Mouse (Mus musculus): ENCODE measurements around the gene Pygl. TPM values are rescaled to one million over a fixed set of nuclear protein-coding genes. Genes with fewer than 3 reads are reported as not detected.

Gene Pygl
- polyA plus RNA-seq, 1 experiment = 4.8 TPM

- H3K4me1 ChIP-seq (ENCODE audit: control insufficient read depth, insufficient read depth, low read length) = no peaks in the 10 kb centered on the region
- TF ChIP-seq POLR2A (IDR thresholded peaks at IDR 0.05; ENCODE audit: insufficient read depth, low read length) (no peak), CTCF (IDR thresholded peaks at IDR 0.05; ENCODE audit: low read depth, low read length) (no peak), EP300 (IDR thresholded peaks at IDR 0.05; ENCODE audit: insufficient read depth, low read depth, low read length) (no peak)
- H3K36me3 ChIP-seq (ENCODE audit: control insufficient read depth, insufficient read depth, low read length, poor library complexity, severe bottlenecking) = no peaks in the 10 kb centered on the region
- peaks cover 5% of the 10 kb centered on the region; the same call in 1 of the 2 replicates for H3K9me3 ChIP-seq (replicated peaks; ENCODE audit: control insufficient read depth, insufficient read depth, low read length, poor library complexity, severe bottlenecking)
- H3K9ac ChIP-seq (ENCODE audit: low read depth, poor library complexity, severe bottlenecking) = no peak overlapping the region
- H3K4me3 ChIP-seq (ENCODE audit: low read depth, low read length) = no peak overlapping the region
- H3K27me3 ChIP-seq (ENCODE audit: control insufficient read depth, insufficient read depth, low read length, poor library complexity, severe bottlenecking) = no peaks in the 10 kb centered on the region
- no peak overlapping the region for H3K27ac ChIP-seq (ENCODE audit: insufficient read depth, low read length)
Observed at GRCm38 (mm10) chr12:70233637-70234315, 2.5 kb upstream of the Pygl start.

GRCm38 (mm10) chr12:70232020-70232544 lies 794 bp upstream of the Pygl start:
- H3K4me1 ChIP-seq (ENCODE audit: control insufficient read depth, insufficient read depth, low read length) = no peaks in the 10 kb centered on the region
- TF ChIP-seq EP300 (IDR thresholded peaks at IDR 0.05; ENCODE audit: insufficient read depth, low read depth, low read length) = no peak
- no peak for TF ChIP-seq CTCF (IDR thresholded peaks at IDR 0.05; ENCODE audit: low read depth, low read length)
- TF ChIP-seq POLR2A (IDR thresholded peaks at IDR 0.05; ENCODE audit: insufficient read depth, low read length) = no peak
- H3K27ac ChIP-seq (ENCODE audit: insufficient read depth, low read length) = no peak overlapping the region
- H3K9me3 ChIP-seq (replicated peaks; ENCODE audit: control insufficient read depth, insufficient read depth, low read length, poor library complexity, severe bottlenecking) = peaks cover 5% of the 10 kb centered on the region; the same call in 1 of the 2 replicates
- H3K27me3 ChIP-seq (ENCODE audit: control insufficient read depth, insufficient read depth, low read length, poor library complexity, severe bottlenecking) = no peaks in the 10 kb centered on the region
- H3K36me3 ChIP-seq (ENCODE audit: control insufficient read depth, insufficient read depth, low read length, poor library complexity, severe bottlenecking) = no peaks in the 10 kb centered on the region
- no peak overlapping the region for H3K4me3 ChIP-seq (ENCODE audit: low read depth, low read length)
- H3K9ac ChIP-seq (ENCODE audit: low read depth, poor library complexity, severe bottlenecking) = no peak overlapping the region

- TF ChIP-seq EP300 (IDR thresholded peaks at IDR 0.05; ENCODE audit: insufficient read depth, low read depth, low read length) = no peak
- no peak overlapping the region for H3K9ac ChIP-seq (ENCODE audit: low read depth, poor library complexity, severe bottlenecking)
- no peak overlapping the region for H3K27ac ChIP-seq (ENCODE audit: insufficient read depth, low read length)
- no peaks in the 10 kb centered on the region for H3K27me3 ChIP-seq (ENCODE audit: control insufficient read depth, insufficient read depth, low read length, poor library complexity, severe bottlenecking)
- no peaks in the 10 kb centered on the region for H3K36me3 ChIP-seq (ENCODE audit: control insufficient read depth, insufficient read depth, low read length, poor library complexity, severe bottlenecking)
- no peaks in the 10 kb centered on the region for H3K9me3 ChIP-seq (replicated peaks; ENCODE audit: control insufficient read depth, insufficient read depth, low read length, poor library complexity, severe bottlenecking)
- H3K4me3 ChIP-seq (ENCODE audit: low read depth, low read length) = no peak overlapping the region; the same call in 1 of the 2 replicates
- peaks cover 1% of the 10 kb centered on the region for H3K4me1 ChIP-seq (ENCODE audit: control insufficient read depth, insufficient read depth, low read length)
Observed at GRCm38 (mm10) chr12:70228155-70228554, 3.1 kb downstream of the Pygl start.

DNA sequence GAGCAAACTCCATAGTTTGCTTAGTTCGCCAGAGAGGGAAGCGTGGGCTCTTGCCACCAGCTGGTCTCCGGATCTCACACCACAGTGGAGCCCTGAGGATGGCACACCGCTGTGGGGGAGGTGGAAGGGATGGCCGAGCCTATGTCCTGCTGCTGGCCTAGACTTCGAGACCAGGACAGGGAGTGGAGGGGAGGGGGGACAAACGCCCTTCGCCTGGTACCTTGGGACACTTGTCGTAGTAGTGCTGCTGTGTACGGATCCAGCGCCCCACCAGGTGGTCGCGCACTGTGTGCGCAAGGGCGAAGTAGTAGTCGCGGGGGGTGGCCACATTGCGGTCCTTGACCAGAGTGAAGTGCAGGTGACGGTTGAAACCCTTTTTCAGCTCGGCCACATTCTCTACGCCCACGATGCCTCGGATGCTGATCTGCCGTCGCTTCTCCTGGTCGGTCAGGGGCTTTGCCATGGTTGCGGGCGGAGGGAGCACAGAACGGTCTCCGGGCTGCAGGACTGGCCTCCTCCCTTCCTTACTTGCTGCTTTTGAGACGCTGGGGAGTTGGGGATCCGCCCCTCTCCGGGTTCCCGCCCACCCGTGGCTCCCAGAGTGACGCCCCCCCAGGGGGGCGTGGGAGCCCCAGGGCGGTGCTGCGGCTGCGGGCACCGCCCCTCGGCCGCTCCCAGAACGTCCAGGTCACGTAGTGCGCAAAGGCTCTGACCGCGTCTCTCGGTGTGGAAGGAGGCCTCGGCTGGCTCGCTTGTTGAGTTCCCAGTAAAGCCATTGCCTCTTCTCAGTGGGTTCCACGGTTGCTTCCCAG lies 4.0 kb downstream of the Pygl start:
- H3K27me3 ChIP-seq (ENCODE audit: control insufficient read depth, insufficient read depth, low read length, poor library complexity, severe bottlenecking) = no peaks in the 10 kb centered on the region
- H3K9me3 ChIP-seq (replicated peaks; ENCODE audit: control insufficient read depth, insufficient read depth, low read length, poor library complexity, severe bottlenecking) = no peaks in the 10 kb centered on the region
- TF ChIP-seq CTCF (IDR thresholded peaks at IDR 0.05; ENCODE audit: low read depth, low read length) (no peak), EP300 (IDR thresholded peaks at IDR 0.05; ENCODE audit: insufficient read depth, low read depth, low read length) (0 out of 2 replicates have a peak, but pooled peaks have one; percentile 0)
- H3K36me3 ChIP-seq (ENCODE audit: control insufficient read depth, insufficient read depth, low read length, poor library complexity, severe bottlenecking) = no peaks in the 10 kb centered on the region
- no peak overlapping the region for H3K9ac ChIP-seq (ENCODE audit: low read depth, poor library complexity, severe bottlenecking)
- H3K4me1 ChIP-seq (ENCODE audit: control insufficient read depth, insufficient read depth, low read length) = peaks cover 1% of the 10 kb centered on the region
- H3K27ac ChIP-seq (ENCODE audit: insufficient read depth, low read length) = no peak overlapping the region
- peak overlapping the region; percentile 57 for H3K4me3 ChIP-seq (ENCODE audit: low read depth, low read length)

GRCm38 (mm10) chr12:70226655-70227054 lies 4.6 kb downstream of the Pygl start:
- Histone ChIP-seq H3K36me3 (ENCODE audit: control insufficient read depth, insufficient read depth, low read length, poor library complexity, severe bottlenecking) (no peaks in the 10 kb centered on the region), H3K27me3 (ENCODE audit: control insufficient read depth, insufficient read depth, low read length, poor library complexity, severe bottlenecking) (no peaks in the 10 kb centered on the region), H3K27ac (ENCODE audit: insufficient read depth, low read length) (no peak overlapping the region), H3K4me3 (ENCODE audit: low read depth, low read length) (peak overlapping the region; percentile 57), H3K4me1 (ENCODE audit: control insufficient read depth, insufficient read depth, low read length) (peaks cover 1% of the 10 kb centered on the region), H3K9ac (ENCODE audit: low read depth, poor library complexity, severe bottlenecking) (no peak overlapping the region), H3K9me3 (replicated peaks; ENCODE audit: control insufficient read depth, insufficient read depth, low read length, poor library complexity, severe bottlenecking) (no peaks in the 10 kb centered on the region)
- TF ChIP-seq CTCF (IDR thresholded peaks at IDR 0.05; ENCODE audit: low read depth, low read length) (no peak), POLR2A (IDR thresholded peaks at IDR 0.05; ENCODE audit: insufficient read depth, low read length) (no peak), EP300 (IDR thresholded peaks at IDR 0.05; ENCODE audit: insufficient read depth, low read depth, low read length) (0 out of 2 replicates have a peak, but pooled peaks have one; percentile 8)

DNA sequence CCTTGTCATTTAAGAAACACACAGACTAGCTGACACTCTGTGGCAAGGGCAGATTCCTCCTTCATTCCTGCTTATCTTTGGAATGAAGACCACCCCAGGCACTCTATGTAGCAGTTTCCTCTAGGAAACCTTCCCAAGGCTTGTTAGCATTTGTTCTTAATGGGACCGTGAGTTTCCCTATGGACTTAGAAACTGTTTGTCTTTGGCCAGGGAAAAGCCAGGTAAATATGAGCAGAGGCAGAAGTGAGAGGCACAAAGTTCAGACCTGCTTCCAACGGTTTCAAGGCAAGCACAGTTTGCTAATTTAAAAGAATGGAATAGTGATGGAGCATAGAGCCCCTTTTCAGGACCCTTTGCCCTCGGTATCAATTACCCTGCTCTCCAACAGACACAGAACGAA lies 8.0 kb downstream of the Pygl start:
- H3K27me3 ChIP-seq (ENCODE audit: control insufficient read depth, insufficient read depth, low read length, poor library complexity, severe bottlenecking) = no peaks in the 10 kb centered on the region
- peaks cover 1% of the 10 kb centered on the region for H3K4me1 ChIP-seq (ENCODE audit: control insufficient read depth, insufficient read depth, low read length)
- no peak overlapping the region for H3K27ac ChIP-seq (ENCODE audit: insufficient read depth, low read length)
- H3K4me3 ChIP-seq (ENCODE audit: low read depth, low read length) = no peak overlapping the region
- no peaks in the 10 kb centered on the region for H3K9me3 ChIP-seq (replicated peaks; ENCODE audit: control insufficient read depth, insufficient read depth, low read length, poor library complexity, severe bottlenecking)
- H3K36me3 ChIP-seq (ENCODE audit: control insufficient read depth, insufficient read depth, low read length, poor library complexity, severe bottlenecking) = no peaks in the 10 kb centered on the region
- H3K9ac ChIP-seq (ENCODE audit: low read depth, poor library complexity, severe bottlenecking) = no peak overlapping the region
- TF ChIP-seq EP300 (IDR thresholded peaks at IDR 0.05; ENCODE audit: insufficient read depth, low read depth, low read length) (no peak), CTCF (IDR thresholded peaks at IDR 0.05; ENCODE audit: low read depth, low read length) (no peak)
